Mouse (Mus musculus): ENCODE results near the gene Cpox.

DNA sequence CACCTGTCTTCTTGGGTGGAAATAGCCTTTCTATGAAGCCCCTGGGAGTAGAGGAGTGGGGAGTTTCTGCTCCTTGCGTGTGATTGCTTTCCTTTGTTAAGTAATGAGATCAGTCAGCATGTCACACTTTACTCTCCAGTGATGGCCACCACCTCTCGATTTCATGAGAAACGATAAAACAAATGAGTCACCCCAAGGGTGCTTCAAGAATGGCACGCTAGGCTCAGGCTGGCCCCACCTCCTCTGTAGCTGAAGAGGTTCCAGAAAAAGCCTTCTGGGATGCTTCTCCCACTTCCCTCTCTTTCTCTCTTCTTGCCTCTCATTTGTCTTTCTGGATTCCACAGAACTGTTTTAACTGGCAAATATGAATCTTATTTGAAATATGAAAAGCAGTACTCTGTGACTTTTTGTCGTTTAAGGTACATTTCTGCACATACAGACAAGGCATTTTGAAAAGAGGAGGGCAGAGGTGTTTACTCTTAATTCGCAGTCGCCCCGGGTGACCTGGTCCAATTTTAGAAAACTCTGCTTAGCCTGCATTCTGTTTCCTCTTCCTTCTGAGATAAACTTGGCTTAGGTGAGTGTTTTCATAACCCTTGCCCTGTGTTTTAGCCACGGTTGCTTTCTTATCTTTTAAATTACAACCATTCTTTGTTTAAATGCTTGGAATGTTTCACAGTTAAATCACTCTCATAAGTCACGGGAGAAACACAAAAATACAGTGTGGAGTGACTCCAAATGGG, 33.5 kb downstream of the Cpox start:
- no peak for TF ChIP-seq CTCF (conservative IDR thresholded peaks at IDR 0.05; ENCODE audit: insufficient read depth, insufficient read length, low read depth, low read length)
- TF ChIP-seq POLR2A (IDR thresholded peaks at IDR 0.05; ENCODE audit: low read depth, low read length), result no peak
